Mouse (Mus musculus): ENCODE measurements at regions not wholly inside any gene's neighbourhood (a gene's known extent, or its start where the extent isn't known, plus 50 kb on each side); places are given as distances from the start of the nearest gene placed in this dataset.

GRCm38 (mm10) chr15:62088341-62088740, 1165.5 kb upstream of the A1bg start:
- DNase-seq (ENCODE audit: extremely low read depth, low read depth, low spot score), result no peak
- Histone ChIP-seq H3K36me3 (ENCODE audit: control insufficient read depth, insufficient read depth, low read length) (no peaks in the 10 kb centered on the region), H3K27ac (replicated peaks; ENCODE audit: insufficient read depth, low read depth, low read length) (no peak overlapping the region), H3K79me2 (ENCODE audit: control insufficient read depth, insufficient read depth, low read length) (no peaks in the 10 kb centered on the region; the same call in 1 of the 2 replicates), H3K9ac (ENCODE audit: low read depth, low read length) (no peak overlapping the region), H3K27me3 (ENCODE audit: control insufficient read depth, insufficient read depth, low read length) (no peaks in the 10 kb centered on the region), H3K4me3 (ENCODE audit: insufficient read depth, low read depth, low read length) (no peak overlapping the region), H3K4me1 (ENCODE audit: control insufficient read depth, insufficient read depth, low read length) (no peaks in the 10 kb centered on the region; the same call in 1 of the 2 replicates)
- TF ChIP-seq POLR2A (IDR thresholded peaks at IDR 0.05; ENCODE audit: extremely low read depth, insufficient read depth, low read length) (no peak), CTCF (IDR thresholded peaks at IDR 0.05; ENCODE audit: low read depth, low read length) (no peak)
- WGBS, result 96% methylated on average over 4 of the region's 4 CpGs

GRCm38 (mm10) chr15:62087755-62088154, 1164.9 kb upstream of the A1bg start:
- 94% methylated on average over 6 of the region's 6 CpGs for WGBS

DNA sequence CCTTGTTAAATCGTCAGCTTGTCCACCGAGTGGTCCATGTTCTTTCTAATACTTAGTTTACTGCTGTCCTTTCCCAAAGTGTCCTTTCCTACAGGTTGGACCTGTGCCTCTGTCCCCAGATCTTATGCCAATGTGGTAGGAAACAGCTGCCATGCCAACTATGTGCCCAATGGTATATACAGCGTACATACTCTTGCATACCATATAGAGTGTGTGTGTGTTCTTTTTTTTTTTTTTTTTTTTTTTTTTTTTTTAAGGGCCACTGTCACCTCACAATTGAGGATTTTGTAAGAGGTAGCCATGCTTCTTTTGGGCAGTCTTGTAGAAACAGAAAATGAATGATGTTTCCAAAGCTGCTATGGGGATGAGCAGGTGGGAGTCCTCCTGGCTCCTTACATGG, 1163.2 kb upstream of the A1bg start:
- Histone ChIP-seq H3K4me1 (ENCODE audit: control insufficient read depth, insufficient read depth, low read length) (no peaks in the 10 kb centered on the region), H3K27me3 (ENCODE audit: control insufficient read depth, insufficient read depth, low read length) (no peaks in the 10 kb centered on the region), H3K27ac (replicated peaks; ENCODE audit: insufficient read depth, low read depth, low read length) (no peak overlapping the region), H3K9ac (ENCODE audit: low read depth, low read length) (no peak overlapping the region), H3K79me2 (ENCODE audit: control insufficient read depth, insufficient read depth, low read length) (no peaks in the 10 kb centered on the region; the same call in 1 of the 2 replicates), H3K4me3 (ENCODE audit: insufficient read depth, low read depth, low read length) (no peak overlapping the region), H3K36me3 (ENCODE audit: control insufficient read depth, insufficient read depth, low read length) (no peaks in the 10 kb centered on the region)
- no peak for DNase-seq (ENCODE audit: extremely low read depth, low read depth, low spot score)
- 98% methylated on average over 3 of the region's 3 CpGs for WGBS
- no peak for TF ChIP-seq POLR2A (IDR thresholded peaks at IDR 0.05; ENCODE audit: extremely low read depth, insufficient read depth, low read length)
- TF ChIP-seq CTCF (IDR thresholded peaks at IDR 0.05; ENCODE audit: low read depth, low read length), result no peak

More at GRCm38 (mm10) chr15:62087755-62088154, 1164.9 kb upstream of the A1bg start:
- no peak overlapping the region for H3K4me3 ChIP-seq (ENCODE audit: insufficient read depth, low read depth, low read length)
- TF ChIP-seq CTCF (IDR thresholded peaks at IDR 0.05; ENCODE audit: low read depth, low read length) (no peak), POLR2A (IDR thresholded peaks at IDR 0.05; ENCODE audit: extremely low read depth, insufficient read depth, low read length) (no peak)
- DNase-seq (ENCODE audit: extremely low read depth, low read depth, low spot score), result no peak
- no peaks in the 10 kb centered on the region for H3K27me3 ChIP-seq (ENCODE audit: control insufficient read depth, insufficient read depth, low read length)
- H3K4me1 ChIP-seq (ENCODE audit: control insufficient read depth, insufficient read depth, low read length), result no peaks in the 10 kb centered on the region; the same call in 1 of the 2 replicates
- no peak overlapping the region for H3K27ac ChIP-seq (replicated peaks; ENCODE audit: insufficient read depth, low read depth, low read length)
- H3K9ac ChIP-seq (ENCODE audit: low read depth, low read length), result no peak overlapping the region
- no peaks in the 10 kb centered on the region; the same call in 1 of the 2 replicates for H3K79me2 ChIP-seq (ENCODE audit: control insufficient read depth, insufficient read depth, low read length)
- no peaks in the 10 kb centered on the region for H3K36me3 ChIP-seq (ENCODE audit: control insufficient read depth, insufficient read depth, low read length)

DNA sequence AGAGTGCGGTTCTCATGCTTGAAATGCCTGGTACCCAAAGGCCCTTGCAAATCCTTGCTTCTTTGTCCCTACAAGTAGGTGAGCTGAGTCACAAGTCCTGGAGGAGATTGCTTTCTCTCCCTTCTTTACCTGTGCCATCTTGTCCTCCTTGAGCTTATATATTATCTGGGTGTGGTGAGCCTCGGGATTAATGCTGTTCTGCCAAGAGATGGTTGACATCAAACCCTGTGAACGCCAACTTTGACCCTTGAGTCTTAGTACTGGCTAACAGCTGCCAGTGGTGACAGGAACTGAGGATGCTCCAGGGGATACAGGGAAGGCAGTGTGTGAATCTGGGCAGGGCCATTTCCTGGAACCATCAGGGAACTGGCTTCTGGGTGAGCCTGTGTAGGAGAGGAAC, 1160.5 kb upstream of the A1bg start:
- H3K27me3 ChIP-seq (ENCODE audit: control insufficient read depth, insufficient read depth, low read length), result no peaks in the 10 kb centered on the region
- 93% methylated on average over 3 of the region's 3 CpGs for WGBS
- no peaks in the 10 kb centered on the region for H3K36me3 ChIP-seq (ENCODE audit: control insufficient read depth, insufficient read depth, low read length)
- H3K27ac ChIP-seq (replicated peaks; ENCODE audit: insufficient read depth, low read depth, low read length), result no peak overlapping the region
- DNase-seq (ENCODE audit: extremely low read depth, low read depth, low spot score), result no peak
- no peak for TF ChIP-seq POLR2A (IDR thresholded peaks at IDR 0.05; ENCODE audit: extremely low read depth, insufficient read depth, low read length)
- TF ChIP-seq CTCF (IDR thresholded peaks at IDR 0.05; ENCODE audit: low read depth, low read length), result no peak
- H3K4me1 ChIP-seq (ENCODE audit: control insufficient read depth, insufficient read depth, low read length), result peaks cover 5% of the 10 kb centered on the region
- no peak overlapping the region for H3K4me3 ChIP-seq (ENCODE audit: insufficient read depth, low read depth, low read length)
- no peak overlapping the region for H3K9ac ChIP-seq (ENCODE audit: low read depth, low read length)
- H3K79me2 ChIP-seq (ENCODE audit: control insufficient read depth, insufficient read depth, low read length), result no peaks in the 10 kb centered on the region; the same call in 1 of the 2 replicates

DNA sequence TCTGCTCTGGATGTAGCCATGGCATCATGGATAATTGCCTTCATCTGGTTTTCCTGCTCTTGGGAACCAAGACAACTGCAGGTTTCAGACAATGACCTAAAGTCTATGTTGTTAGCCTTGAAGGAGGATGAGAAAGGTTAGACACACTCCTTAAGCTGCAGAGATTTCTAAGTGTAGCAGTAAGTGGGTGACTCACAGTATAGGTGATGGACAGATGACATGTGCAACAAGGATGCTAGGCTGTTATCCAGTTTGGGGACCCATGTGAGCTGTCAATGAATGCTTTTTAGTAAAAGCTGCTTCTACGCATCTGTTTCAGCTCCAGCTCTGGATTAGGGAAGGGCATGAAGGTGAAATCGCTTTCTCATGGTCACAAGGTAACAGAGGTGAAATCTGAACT, 1159.7 kb upstream of the A1bg start:
- Histone ChIP-seq H3K27me3 (ENCODE audit: control insufficient read depth, insufficient read depth, low read length) (no peaks in the 10 kb centered on the region), H3K27ac (replicated peaks; ENCODE audit: insufficient read depth, low read depth, low read length) (no peak overlapping the region), H3K9ac (ENCODE audit: low read depth, low read length) (no peak overlapping the region), H3K4me1 (ENCODE audit: control insufficient read depth, insufficient read depth, low read length) (peaks cover 5% of the 10 kb centered on the region), H3K36me3 (ENCODE audit: control insufficient read depth, insufficient read depth, low read length) (no peaks in the 10 kb centered on the region), H3K4me3 (ENCODE audit: insufficient read depth, low read depth, low read length) (no peak overlapping the region), H3K79me2 (ENCODE audit: control insufficient read depth, insufficient read depth, low read length) (no peaks in the 10 kb centered on the region; the same call in 1 of the 2 replicates)
- TF ChIP-seq POLR2A (IDR thresholded peaks at IDR 0.05; ENCODE audit: extremely low read depth, insufficient read depth, low read length) (no peak), CTCF (IDR thresholded peaks at IDR 0.05; ENCODE audit: low read depth, low read length) (no peak)
- DNase-seq (ENCODE audit: extremely low read depth, low read depth, low spot score), result no peak
- 100% methylated on average over 2 of the region's 2 CpGs for WGBS
